Mouse (Mus musculus): ENCODE measurements around the gene Palld.

DNA sequence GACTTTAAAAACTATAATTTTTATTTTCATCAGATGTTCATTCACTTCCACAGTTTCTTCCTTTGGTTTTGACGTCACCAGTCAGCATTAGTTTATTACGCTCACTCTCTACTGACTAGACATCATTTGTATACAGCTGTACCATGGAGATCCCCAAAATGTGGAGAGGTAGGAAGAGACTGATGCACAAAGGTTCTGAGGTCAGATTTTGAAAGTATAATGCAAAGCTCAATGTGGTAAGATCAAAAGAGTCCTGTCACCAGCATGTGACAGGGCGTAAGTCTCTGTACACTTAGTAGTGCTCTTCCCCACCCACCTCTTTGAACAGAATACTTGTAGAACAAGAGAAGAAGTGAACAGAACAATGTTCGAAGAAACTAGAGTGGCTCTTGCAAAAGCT, 339.9 kb downstream of the Palld start:
- TF ChIP-seq CTCF (conservative IDR thresholded peaks at IDR 0.05; ENCODE audit: low read length) (no peak), POU5F1 (IDR thresholded peaks at IDR 0.05; ENCODE audit: borderline replicate concordance, low read length) (no peak)

Data from E14TG2a.4 (cell line).